Mouse (Mus musculus) embryonic fibroblast, embryonic 13.5 days (primary cell): ENCODE data around the gene Olfr787. TPM values are rescaled to one million over a fixed set of nuclear protein-coding genes. Genes with fewer than 3 reads are reported as not detected.

Source experiments
- H3K27ac ChIP-seq: 2 replicates; pipeline ENCODE4 v1.5.1; 2012; ENCODE audit warnings: low read length, control low read depth, inconsistent platforms; ENCODE audit not compliant: insufficient read depth
- H3K4me1 ChIP-seq: 2 replicates; pipeline ENCODE4 v1.6.1; 2011; ENCODE audit warnings: low read length; ENCODE audit not compliant: control insufficient read depth, insufficient read depth
- H3K4me3 ChIP-seq: 2 replicates; pipeline ENCODE4 v1.5.1; 2011; ENCODE audit warnings: mild to moderate bottlenecking, control low read depth, low read length; ENCODE audit not compliant: insufficient read depth
- CTCF ChIP-seq: IDR thresholded peaks from 2 replicates; pipeline ENCODE4 v1.5.1; 2011; ENCODE audit warnings: mild to moderate bottlenecking, control low read depth, low read length, moderate library complexity, borderline replicate concordance; ENCODE audit not compliant: insufficient read depth
- POLR2A ChIP-seq: IDR thresholded peaks from 2 replicates; pipeline ENCODE4 v1.6.1; 2011; ENCODE audit warnings: low read depth, mild to moderate bottlenecking, control low read depth, low read length, moderate library complexity
- polyA plus RNA-seq: library from polyadenylated mRNA; stranded (reverse); fragments of >200 nt; gene quantifications from 2 replicates; pipeline ENCODE4 v1.2.4, GENCODE M21; 2011; ENCODE audit warnings: low read depth; ENCODE audit not compliant: missing spikeins, insufficient read length

The Olfr787 gene
- not detected in 2 replicates for polyA plus RNA-seq

DNA sequence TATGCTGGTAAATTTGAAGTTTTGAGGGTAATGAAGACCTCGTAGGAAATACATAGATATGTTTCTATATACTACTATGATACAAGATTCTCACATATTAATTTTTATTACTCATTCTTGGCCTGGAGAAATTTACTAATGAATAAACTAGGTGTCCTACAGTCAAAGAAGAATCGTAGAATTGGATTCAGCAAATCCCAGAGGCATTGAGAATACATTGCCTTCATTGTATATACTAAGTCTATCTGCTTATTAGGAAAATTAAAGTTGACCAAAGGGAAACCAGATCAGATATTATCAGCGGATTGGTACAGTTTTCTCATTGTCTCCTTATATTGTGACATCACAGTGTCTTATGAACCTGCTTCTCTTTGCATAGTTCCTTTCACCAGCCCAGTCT, at the start of gene Olfr787:
TSS of gene Olfr787 (plus strand) at position 301 of the 400 bp plus-strand sequence.
- Histone ChIP-seq H3K4me3 (no peak within 1 kb of the TSS), H3K27ac (no peak within 1 kb of the TSS), H3K4me1 (no peaks in the 10 kb centered on the region)
- no peak for TF ChIP-seq CTCF
- no peak for TF ChIP-seq POLR2A

DNA sequence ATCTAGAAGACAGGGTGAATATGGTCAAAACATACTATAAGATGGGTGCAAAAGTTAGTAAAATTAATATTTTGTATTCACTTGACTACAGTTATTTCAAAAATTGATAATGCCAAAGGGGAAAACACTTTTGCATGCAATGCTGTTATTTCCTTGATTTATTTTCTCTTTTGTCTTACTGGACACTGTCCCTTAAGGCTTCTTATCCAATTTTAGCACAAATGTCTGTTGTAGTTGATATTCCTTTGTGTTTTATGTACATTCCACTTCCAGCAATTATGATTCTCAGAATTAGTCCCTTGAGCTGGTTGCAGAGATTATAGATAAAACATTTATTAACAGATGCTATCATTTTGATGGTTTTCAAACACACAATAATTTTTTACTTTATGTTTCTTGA, 34.7 kb upstream of the Olfr787 start, which contains the start of gene Olfr786:
TSS of gene Olfr786 (plus strand) at position 301 of the 400 bp plus-strand sequence.
- Histone ChIP-seq H3K4me1 (no peaks in the 10 kb centered on the region), H3K27ac (no peak within 1 kb of the TSS), H3K4me3 (no peak within 1 kb of the TSS)
- TF ChIP-seq CTCF = no peak
- no peak for TF ChIP-seq POLR2A

DNA sequence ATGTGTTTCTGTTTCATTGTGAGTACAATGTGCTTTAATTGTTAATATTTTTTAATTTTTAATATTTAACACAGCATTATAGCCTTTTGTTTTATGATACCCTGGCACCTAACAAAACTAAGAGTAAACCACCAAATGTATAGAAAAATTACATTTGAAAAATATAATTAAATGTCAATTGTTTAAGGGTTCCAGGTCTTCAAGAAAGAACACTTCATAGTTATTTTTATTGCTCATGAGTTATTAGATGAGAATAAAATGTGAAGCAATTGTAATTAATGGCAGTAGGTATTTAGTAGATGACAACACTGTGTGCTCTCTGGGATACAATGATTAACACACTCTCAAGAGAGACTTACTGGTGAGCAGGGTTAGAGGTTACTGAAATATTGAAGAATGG, 9.0 kb downstream of the Olfr787 start, which contains the start of gene Olfr788:
TSS of gene Olfr788 (plus strand) at position 301 of the 400 bp plus-strand sequence.
- Histone ChIP-seq H3K27ac (no peak within 1 kb of the TSS), H3K4me3 (no peak within 1 kb of the TSS), H3K4me1 (no peaks in the 10 kb centered on the region)
- TF ChIP-seq CTCF (no peak), POLR2A (no peak)

DNA sequence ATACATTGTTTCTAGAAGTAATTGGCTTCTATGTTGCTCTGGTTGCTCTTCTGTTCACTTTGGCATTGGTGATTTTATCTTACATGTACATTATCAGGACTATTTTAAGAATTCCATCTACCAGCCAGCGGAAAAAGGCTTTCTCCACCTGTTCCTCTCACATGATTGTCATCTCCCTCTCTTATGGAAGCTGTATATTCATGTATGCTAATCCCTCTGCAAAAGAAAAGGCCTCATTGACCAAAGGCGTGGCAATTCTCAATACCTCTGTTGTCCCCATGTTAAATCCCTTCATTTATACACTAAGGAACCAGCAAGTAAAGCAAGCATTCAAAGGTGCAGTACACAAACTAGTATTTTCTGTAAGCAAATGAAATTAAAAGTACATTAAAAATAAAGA, 11.6 kb downstream of the Olfr787 start:
- Histone ChIP-seq H3K4me3 (no peak overlapping the region), H3K27ac (no peak overlapping the region), H3K4me1 (no peaks in the 10 kb centered on the region)
- no peak for TF ChIP-seq CTCF
- TF ChIP-seq POLR2A = no peak

DNA sequence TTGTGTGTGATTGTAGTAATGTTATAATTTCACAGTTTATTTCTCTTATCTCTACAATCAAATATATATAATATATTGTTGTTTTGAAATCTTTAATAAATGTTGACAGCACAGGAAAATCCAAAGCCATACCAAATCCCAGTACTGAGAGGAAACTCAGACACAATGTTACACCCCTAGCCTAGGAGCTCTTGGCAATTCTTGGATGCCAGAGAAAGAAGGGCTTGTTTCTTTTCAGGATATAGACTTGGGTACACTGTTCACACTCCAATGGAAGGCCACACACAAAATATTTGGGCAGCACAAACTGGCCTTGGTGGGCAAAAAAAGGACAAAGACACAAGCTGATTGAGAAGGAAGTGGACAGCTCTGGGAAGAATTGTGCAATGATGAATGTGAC, 12.1 kb downstream of the Olfr787 start:
- no peak for TF ChIP-seq CTCF
- TF ChIP-seq POLR2A = no peak
- H3K4me3 ChIP-seq = no peak overlapping the region
- H3K4me1 ChIP-seq = no peaks in the 10 kb centered on the region
- H3K27ac ChIP-seq = no peak overlapping the region

DNA sequence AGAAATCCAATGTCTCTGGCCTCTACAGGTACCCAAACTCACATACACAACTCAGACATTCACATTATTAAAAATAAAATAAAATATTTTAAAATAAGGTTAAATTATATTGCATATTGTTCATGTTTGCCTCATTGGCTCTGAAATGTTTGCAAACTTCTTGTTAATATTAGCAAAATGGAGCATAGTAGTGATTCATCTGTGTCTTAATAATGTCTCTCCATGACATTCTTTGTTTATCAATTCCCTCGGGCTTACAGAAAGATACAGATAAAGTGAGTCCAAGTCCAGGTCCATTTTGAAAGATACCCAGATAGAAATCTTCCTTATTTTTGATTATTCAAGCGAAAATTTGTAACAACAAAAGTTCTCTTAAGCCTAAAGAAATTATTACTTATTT, 22.8 kb downstream of the Olfr787 start, which contains the start of gene Olfr789:
TSS of gene Olfr789 (plus strand) at position 301 of the 400 bp plus-strand sequence.
- Histone ChIP-seq H3K4me3 (no peak within 1 kb of the TSS), H3K27ac (no peak within 1 kb of the TSS), H3K4me1 (no peaks in the 10 kb centered on the region)
- TF ChIP-seq CTCF (no peak), POLR2A (no peak)

DNA sequence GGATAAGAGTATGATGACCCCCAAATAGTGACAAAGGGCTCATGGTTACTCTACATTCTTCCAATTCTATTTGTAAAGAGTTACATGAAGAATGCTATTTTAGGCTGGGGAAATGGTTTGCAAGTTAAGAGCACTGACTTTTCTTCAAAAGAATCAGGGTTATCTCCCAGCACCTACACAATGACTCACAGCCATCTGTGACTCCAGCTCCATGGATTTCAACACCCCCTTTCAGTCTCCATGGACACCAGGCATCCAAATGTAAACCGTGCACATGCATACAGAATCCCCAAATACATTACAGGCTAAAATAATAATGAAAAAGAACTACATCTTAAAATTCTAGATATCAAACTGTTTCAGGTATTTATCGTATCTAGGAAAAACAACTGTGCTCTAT, 28.4 kb downstream of the Olfr787 start:
- TF ChIP-seq POLR2A (no peak), CTCF (no peak)
- Histone ChIP-seq H3K4me1 (no peaks in the 10 kb centered on the region), H3K27ac (no peak overlapping the region), H3K4me3 (no peak overlapping the region)

DNA sequence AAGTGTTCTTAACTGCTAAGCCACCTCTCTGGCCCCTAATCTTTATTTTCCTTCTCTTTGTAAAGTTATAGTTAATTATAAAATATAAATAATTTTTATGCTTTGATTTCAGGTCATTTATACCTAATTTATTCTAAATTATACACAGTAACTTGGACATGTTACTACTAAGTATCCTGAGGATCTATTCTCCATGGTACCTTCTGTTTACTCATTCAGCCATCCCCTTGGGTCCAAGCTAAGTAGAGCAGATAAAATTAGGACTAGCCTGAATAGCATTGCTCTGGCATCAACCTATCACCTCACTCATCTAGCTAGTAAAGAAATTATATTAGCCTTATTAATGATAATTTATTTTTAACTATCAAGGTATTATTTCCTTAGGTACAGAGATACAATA, 36.5 kb downstream of the Olfr787 start, which contains the start of gene Olfr790:
TSS of gene Olfr790 (plus strand) at position 301 of the 400 bp plus-strand sequence.
- Histone ChIP-seq H3K4me1 (no peaks in the 10 kb centered on the region), H3K4me3 (no peak within 1 kb of the TSS), H3K27ac (no peak within 1 kb of the TSS)
- no peak for TF ChIP-seq POLR2A
- no peak for TF ChIP-seq CTCF

Other genes with a start within 250 kb of the Olfr787 start
- not detected in 2 replicates for gene Olfr774, start 225.7 kb upstream of the Olfr787 start, polyA plus RNA-seq
- gene Olfr775, start 213.4 kb upstream of the Olfr787 start, polyA plus RNA-seq = not detected in 2 replicates
- not detected in 2 replicates for gene Olfr776, start 202.7 kb upstream of the Olfr787 start, polyA plus RNA-seq
- gene Olfr777, start 190.4 kb upstream of the Olfr787 start, polyA plus RNA-seq = not detected in 2 replicates
- gene Olfr780, start 143.7 kb upstream of the Olfr787 start, polyA plus RNA-seq = not detected in 2 replicates
- gene Olfr781, start 133.0 kb upstream of the Olfr787 start, polyA plus RNA-seq = not detected in 2 replicates
- gene Olfr782, start 113.0 kb upstream of the Olfr787 start, polyA plus RNA-seq = not detected in 2 replicates
- not detected in 2 replicates for gene Olfr784, start 77.8 kb upstream of the Olfr787 start, polyA plus RNA-seq
- gene Olfr785, start 56.4 kb upstream of the Olfr787 start, polyA plus RNA-seq = not detected in 2 replicates
- not detected in 2 replicates for gene Olfr786, start 34.6 kb upstream of the Olfr787 start, polyA plus RNA-seq
- gene Olfr788, start 9.1 kb downstream of the Olfr787 start, polyA plus RNA-seq = not detected in 2 replicates
- not detected in 2 replicates for gene Olfr789, start 22.9 kb downstream of the Olfr787 start, polyA plus RNA-seq
- gene Olfr790, start 36.6 kb downstream of the Olfr787 start, polyA plus RNA-seq = not detected in 2 replicates
- not detected in 2 replicates for gene Olfr791, start 59.9 kb downstream of the Olfr787 start, polyA plus RNA-seq
- not detected in 2 replicates for gene Olfr792, start 77.3 kb downstream of the Olfr787 start, polyA plus RNA-seq
- gene Olfr794, start 105.8 kb downstream of the Olfr787 start, polyA plus RNA-seq = not detected in 2 replicates
- not detected in 2 replicates for gene Olfr796, start 150.7 kb downstream of the Olfr787 start, polyA plus RNA-seq
- not detected in 2 replicates for gene Olfr798, start 166.1 kb downstream of the Olfr787 start, polyA plus RNA-seq
- not detected in 2 replicates for gene Olfr799, start 175.6 kb downstream of the Olfr787 start, polyA plus RNA-seq
- not detected in 2 replicates for gene Olfr800, start 195.8 kb downstream of the Olfr787 start, polyA plus RNA-seq
- gene Olfr801, start 212.0 kb downstream of the Olfr787 start, polyA plus RNA-seq = not detected in 2 replicates
- not detected in 2 replicates for gene Olfr802, start 226.3 kb downstream of the Olfr787 start, polyA plus RNA-seq
- not detected in 2 replicates for gene Olfr803, start 232.4 kb downstream of the Olfr787 start, polyA plus RNA-seq
- gene Olfr804, start 241.3 kb downstream of the Olfr787 start, polyA plus RNA-seq = not detected in 2 replicates